Mouse (Mus musculus): ENCODE measurements around the gene Zfp69.

DNA sequence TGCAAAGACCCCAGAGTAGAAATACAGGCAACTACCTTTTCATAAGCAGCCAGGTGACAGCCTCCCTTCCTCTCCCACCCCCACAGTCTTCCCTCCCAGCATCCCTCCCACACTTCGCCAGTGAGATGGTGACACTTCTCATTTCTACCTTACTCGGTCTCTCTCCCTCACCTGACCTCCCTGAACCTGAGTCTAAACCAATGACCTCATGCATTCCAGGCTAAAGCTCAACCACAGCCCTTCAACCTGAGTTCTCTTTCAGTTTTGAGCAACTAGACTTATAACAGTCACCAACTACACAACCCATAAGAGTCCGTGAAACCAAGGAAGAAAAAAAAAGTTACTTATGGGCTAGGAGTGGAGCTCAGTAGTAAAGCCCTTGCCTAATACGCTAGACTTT, 35.8 kb upstream of the Zfp69 start:
- TF ChIP-seq POLR2A (IDR thresholded peaks at IDR 0.05; ENCODE audit: control insufficient read depth in 1 of 2, insufficient read depth in 1 of 2, low read depth in 1 of 2, low read length in 2 of 2, poor library complexity in 1 of 2) (no peak), CHD2 (IDR thresholded peaks at IDR 0.05; ENCODE audit: low read length) (no peak)

All from MEL (cell line).